Mouse (Mus musculus): ENCODE measurements around the gene Rfc1. TPM values are rescaled to one million over a fixed set of nuclear protein-coding genes. Genes with fewer than 3 reads are reported as not detected.

The Rfc1 gene
- polyA plus RNA-seq, 1 experiment from 2014 or later = 53.1 TPM

DNA sequence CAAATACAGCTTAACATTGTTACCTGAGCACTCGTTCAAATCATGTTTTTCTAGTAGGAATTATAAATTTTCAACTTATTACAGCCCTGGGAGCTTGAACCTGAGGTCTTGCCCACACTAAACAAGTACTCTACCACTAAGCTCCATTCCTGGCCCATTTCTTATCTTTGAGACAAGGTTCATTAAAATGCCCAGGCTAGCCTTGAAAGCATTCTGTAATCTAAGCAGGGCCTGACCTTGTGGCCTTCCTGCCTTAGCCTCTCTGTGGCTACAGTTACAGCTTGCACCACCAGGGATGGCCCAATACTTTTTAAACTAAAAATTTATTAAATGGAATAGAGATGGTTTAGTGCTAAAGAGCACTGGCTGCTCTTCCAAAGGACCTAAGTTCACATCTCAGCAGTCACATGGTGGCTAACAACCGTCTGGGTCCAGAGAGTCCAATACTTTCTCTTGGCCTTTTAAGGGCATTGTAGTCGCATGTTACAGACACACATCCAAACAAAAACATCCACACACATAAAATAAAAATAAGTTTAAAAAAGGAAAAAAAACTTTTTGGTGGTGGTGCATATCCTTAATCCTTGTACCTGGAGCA lies 10.6 kb downstream of the Rfc1 start:
- no peak for ATAC-seq (ENCODE audit: insufficient number of reproducible peaks, insufficient read depth, low FRiP score, low read depth)
- Histone ChIP-seq H3K9me3 (ENCODE audit: control insufficient read depth, low read length) (no peaks in the 10 kb centered on the region), H3K27ac (replicated peaks in 1 of 2; ENCODE audit: control insufficient read depth in 1 of 2, insufficient read depth in 1 of 2, low read depth in 2 of 2, low read length in 2 of 2) (no peak overlapping the region), H3K4me2 (ENCODE audit: low read length) (no peak overlapping the region), H3K4me3 (ENCODE audit: control insufficient read depth in 1 of 2, insufficient read depth in 1 of 2, low read depth in 1 of 2, low read length in 2 of 2) (no peak overlapping the region), H3K36me3 (ENCODE audit: control insufficient read depth, insufficient read depth, low read length) (no peaks in the 10 kb centered on the region), H3K4me1 (ENCODE audit: control insufficient read depth in 2 of 2, insufficient read depth in 2 of 2, low read length in 2 of 2) (peaks cover 7 to 18% of the 10 kb centered on the region in 2 experiments), H3K9ac (ENCODE audit: low read length) (no peak overlapping the region), H3K27me3 (ENCODE audit: control insufficient read depth, insufficient read depth, low read length) (no peaks in the 10 kb centered on the region)
- WGBS = 83% methylated on average over 3 of the region's 3 CpGs

GRCm38 (mm10) chr5:65324271-65324670 lies 11.2 kb downstream of the Rfc1 start:
- Histone ChIP-seq H3K9me3 (ENCODE audit: control insufficient read depth, low read length) (no peaks in the 10 kb centered on the region), H3K36me3 (ENCODE audit: control insufficient read depth, insufficient read depth, low read length) (peaks cover 2% of the 10 kb centered on the region), H3K4me1 (ENCODE audit: control insufficient read depth in 2 of 2, insufficient read depth in 2 of 2, low read length in 2 of 2) (peaks cover 7 to 18% of the 10 kb centered on the region in 2 experiments), H3K27me3 (ENCODE audit: control insufficient read depth, insufficient read depth, low read length) (no peaks in the 10 kb centered on the region), H3K4me2 (ENCODE audit: low read length) (no peak overlapping the region), H3K4me3 (ENCODE audit: control insufficient read depth in 1 of 2, insufficient read depth in 1 of 2, low read depth in 1 of 2, low read length in 2 of 2) (no peak overlapping the region), H3K9ac (ENCODE audit: low read length) (no peak overlapping the region), H3K27ac (replicated peaks in 1 of 2; ENCODE audit: control insufficient read depth in 1 of 2, insufficient read depth in 1 of 2, low read depth in 2 of 2, low read length in 2 of 2) (no peak overlapping the region)
- 89% methylated on average over 3 of the region's 3 CpGs for WGBS
- ATAC-seq (ENCODE audit: insufficient number of reproducible peaks, insufficient read depth, low FRiP score, low read depth) = no peak

DNA sequence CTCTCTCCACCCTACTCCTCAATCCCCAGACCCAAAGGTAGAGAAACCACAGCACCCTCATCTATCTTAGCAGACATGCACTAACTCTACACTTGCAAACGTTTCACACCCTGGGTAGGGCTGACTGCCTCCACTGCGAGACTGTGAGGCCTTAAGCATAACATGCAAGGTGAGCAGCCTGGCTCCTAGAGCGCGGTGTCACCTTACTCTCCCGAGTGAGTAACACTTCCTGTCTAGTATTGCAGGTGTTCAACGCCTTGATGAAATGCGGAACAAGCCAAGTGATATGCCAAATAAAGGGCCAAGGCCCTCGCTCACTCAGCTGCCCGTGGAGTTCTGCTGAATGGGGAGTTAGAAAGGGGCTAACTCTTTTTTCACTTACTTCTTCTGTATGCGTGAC lies 13.3 kb downstream of the Rfc1 start:
- Histone ChIP-seq H3K4me2 (ENCODE audit: low read length) (no peak overlapping the region), H3K36me3 (ENCODE audit: control insufficient read depth, insufficient read depth, low read length) (peaks cover 23% of the 10 kb centered on the region), H3K4me1 (ENCODE audit: control insufficient read depth in 2 of 2, insufficient read depth in 2 of 2, low read length in 2 of 2) (peaks cover 7 to 18% of the 10 kb centered on the region in 2 experiments), H3K4me3 (ENCODE audit: control insufficient read depth in 1 of 2, insufficient read depth in 1 of 2, low read depth in 1 of 2, low read length in 2 of 2) (no peak overlapping the region), H3K27ac (replicated peaks in 1 of 2; ENCODE audit: control insufficient read depth in 1 of 2, insufficient read depth in 1 of 2, low read depth in 2 of 2, low read length in 2 of 2) (no peak overlapping the region), H3K9ac (ENCODE audit: low read length) (no peak overlapping the region), H3K9me3 (ENCODE audit: control insufficient read depth, low read length) (no peaks in the 10 kb centered on the region), H3K27me3 (ENCODE audit: control insufficient read depth, insufficient read depth, low read length) (no peaks in the 10 kb centered on the region)
- 75% methylated on average over 10 of the region's 10 CpGs for WGBS
- ATAC-seq (ENCODE audit: insufficient number of reproducible peaks, insufficient read depth, low FRiP score, low read depth) = no peak

GRCm38 (mm10) chr5:65319176-65319575 lies 16.3 kb downstream of the Rfc1 start:
- Histone ChIP-seq H3K9ac (ENCODE audit: low read length) (no peak overlapping the region), H3K27ac (replicated peaks in 1 of 2; ENCODE audit: control insufficient read depth in 1 of 2, insufficient read depth in 1 of 2, low read depth in 2 of 2, low read length in 2 of 2) (no peak overlapping the region), H3K9me3 (ENCODE audit: control insufficient read depth, low read length) (no peaks in the 10 kb centered on the region), H3K27me3 (ENCODE audit: control insufficient read depth, insufficient read depth, low read length) (no peaks in the 10 kb centered on the region), H3K4me2 (ENCODE audit: low read length) (no peak overlapping the region), H3K4me1 (ENCODE audit: control insufficient read depth in 2 of 2, insufficient read depth in 2 of 2, low read length in 2 of 2) (no peaks in the 10 kb centered on the region), H3K4me3 (ENCODE audit: control insufficient read depth in 1 of 2, insufficient read depth in 1 of 2, low read depth in 1 of 2, low read length in 2 of 2) (no peak overlapping the region), H3K36me3 (ENCODE audit: control insufficient read depth, insufficient read depth, low read length) (peaks cover 46% of the 10 kb centered on the region)
- ATAC-seq (ENCODE audit: insufficient number of reproducible peaks, insufficient read depth, low FRiP score, low read depth) = no peak
- 84% methylated on average over 9 of the region's 9 CpGs for WGBS

GRCm38 (mm10) chr5:65308866-65309265 lies 26.6 kb downstream of the Rfc1 start:
- no peak for ATAC-seq (ENCODE audit: insufficient number of reproducible peaks, insufficient read depth, low FRiP score, low read depth)
- 93% methylated on average over 3 of the region's 3 CpGs for WGBS
- peaks cover 72% of the 10 kb centered on the region for H3K36me3 ChIP-seq (ENCODE audit: control insufficient read depth, insufficient read depth, low read length)

DNA sequence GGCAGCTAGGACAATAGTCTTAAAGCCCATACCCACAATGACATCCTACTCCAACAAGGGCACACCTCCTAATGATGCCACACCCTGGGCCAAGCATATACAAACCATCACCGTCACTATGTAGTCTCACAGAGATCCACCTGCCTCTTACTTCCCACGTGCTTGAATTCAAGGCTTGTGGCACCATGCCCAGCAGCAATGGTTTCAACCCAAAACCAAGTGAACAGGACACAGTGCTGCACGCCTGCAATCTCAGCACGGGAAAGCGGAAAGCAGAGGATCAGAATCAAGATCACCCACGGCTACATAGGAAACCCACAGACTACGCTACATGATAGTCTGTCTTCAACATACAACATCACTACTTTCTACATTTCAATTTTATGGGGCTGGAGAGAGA lies 27.3 kb downstream of the Rfc1 start:
- Histone ChIP-seq H3K27me3 (ENCODE audit: control insufficient read depth, insufficient read depth, low read length) (no peaks in the 10 kb centered on the region), H3K4me2 (ENCODE audit: low read length) (no peak overlapping the region), H3K27ac (replicated peaks in 1 of 2; ENCODE audit: control insufficient read depth in 1 of 2, insufficient read depth in 1 of 2, low read depth in 2 of 2, low read length in 2 of 2) (no peak overlapping the region), H3K36me3 (ENCODE audit: control insufficient read depth, insufficient read depth, low read length) (peaks cover 70% of the 10 kb centered on the region), H3K4me3 (ENCODE audit: control insufficient read depth in 1 of 2, insufficient read depth in 1 of 2, low read depth in 1 of 2, low read length in 2 of 2) (no peak overlapping the region), H3K4me1 (ENCODE audit: control insufficient read depth in 2 of 2, insufficient read depth in 2 of 2, low read length in 2 of 2) (no peaks in the 10 kb centered on the region), H3K9ac (ENCODE audit: low read length) (no peak overlapping the region), H3K9me3 (ENCODE audit: control insufficient read depth, low read length) (no peaks in the 10 kb centered on the region)
- ATAC-seq (ENCODE audit: insufficient number of reproducible peaks, insufficient read depth, low FRiP score, low read depth) = no peak
- WGBS = 97% methylated on average over 7 of the region's 7 CpGs

More at GRCm38 (mm10) chr5:65308866-65309265, 26.6 kb downstream of the Rfc1 start:
- Histone ChIP-seq H3K27me3 (ENCODE audit: control insufficient read depth, insufficient read depth, low read length) (no peaks in the 10 kb centered on the region), H3K9me3 (ENCODE audit: control insufficient read depth, low read length) (no peaks in the 10 kb centered on the region), H3K9ac (ENCODE audit: low read length) (no peak overlapping the region), H3K4me3 (ENCODE audit: control insufficient read depth in 1 of 2, insufficient read depth in 1 of 2, low read depth in 1 of 2, low read length in 2 of 2) (no peak overlapping the region), H3K27ac (replicated peaks in 1 of 2; ENCODE audit: control insufficient read depth in 1 of 2, insufficient read depth in 1 of 2, low read depth in 2 of 2, low read length in 2 of 2) (no peak overlapping the region), H3K4me2 (ENCODE audit: low read length) (no peak overlapping the region), H3K4me1 (ENCODE audit: control insufficient read depth in 2 of 2, insufficient read depth in 2 of 2, low read length in 2 of 2) (no peaks in the 10 kb centered on the region)

DNA sequence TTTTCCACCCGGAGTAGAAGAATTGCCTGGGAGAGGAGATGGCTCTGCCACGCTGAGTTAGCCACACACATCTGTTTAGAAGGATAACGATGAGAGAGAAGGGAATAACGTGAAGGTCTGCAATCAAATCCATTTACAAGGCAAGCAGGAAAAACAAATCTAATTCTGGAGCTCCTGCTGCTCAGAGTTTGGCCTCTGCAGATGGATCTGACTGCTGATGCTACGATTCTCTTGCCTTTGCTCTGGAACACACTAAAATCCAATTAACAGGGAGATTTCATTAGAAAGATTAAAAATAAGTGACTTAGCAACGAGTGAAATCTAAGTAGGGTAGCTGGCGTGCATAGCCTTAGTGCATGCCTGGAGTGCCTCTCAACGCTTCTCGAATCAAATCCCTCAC lies 30.0 kb downstream of the Rfc1 start:
- Histone ChIP-seq H3K9me3 (ENCODE audit: control insufficient read depth, low read length) (no peaks in the 10 kb centered on the region), H3K27ac (replicated peaks in 1 of 2; ENCODE audit: control insufficient read depth in 1 of 2, insufficient read depth in 1 of 2, low read depth in 2 of 2, low read length in 2 of 2) (no peak overlapping the region), H3K4me2 (ENCODE audit: low read length) (no peak overlapping the region), H3K4me1 (ENCODE audit: control insufficient read depth in 2 of 2, insufficient read depth in 2 of 2, low read length in 2 of 2) (no peaks in the 10 kb centered on the region), H3K27me3 (ENCODE audit: control insufficient read depth, insufficient read depth, low read length) (no peaks in the 10 kb centered on the region), H3K9ac (ENCODE audit: low read length) (no peak overlapping the region), H3K4me3 (ENCODE audit: control insufficient read depth in 1 of 2, insufficient read depth in 1 of 2, low read depth in 1 of 2, low read length in 2 of 2) (no peak overlapping the region), H3K36me3 (ENCODE audit: control insufficient read depth, insufficient read depth, low read length) (peaks cover 66% of the 10 kb centered on the region)
- 73% methylated on average over 9 of the region's 9 CpGs for whole genome bisulfite sequencing
- ATAC-seq (ENCODE audit: insufficient number of reproducible peaks, insufficient read depth, low FRiP score, low read depth) = no peak

DNA sequence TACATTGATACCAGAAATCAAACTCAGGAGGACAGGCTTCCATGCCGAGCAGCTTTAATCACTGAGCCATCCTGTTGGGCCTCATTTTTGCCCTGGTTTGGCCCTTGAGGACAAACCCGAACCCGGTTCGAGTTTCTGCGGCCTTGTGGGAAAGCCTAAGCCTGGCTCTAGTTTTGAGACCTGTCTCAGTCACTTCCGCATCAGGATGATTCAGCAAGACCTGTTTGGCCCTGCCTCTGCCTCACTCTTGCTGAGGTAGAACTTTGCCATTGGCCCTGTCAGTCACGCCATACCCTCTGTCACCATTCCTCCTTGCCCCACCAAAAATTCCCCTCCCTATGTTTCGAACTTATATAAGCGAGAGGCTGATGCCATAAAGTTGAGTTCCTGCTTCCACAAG lies 35.3 kb downstream of the Rfc1 start:
- peaks cover 71% of the 10 kb centered on the region for H3K36me3 ChIP-seq (ENCODE audit: control insufficient read depth, insufficient read depth, low read length)
- no peak for ATAC-seq (ENCODE audit: insufficient number of reproducible peaks, insufficient read depth, low FRiP score, low read depth)
- 94% methylated on average over 9 of the region's 9 CpGs for WGBS
- H3K4me1 ChIP-seq (ENCODE audit: control insufficient read depth in 2 of 2, insufficient read depth in 2 of 2, low read length in 2 of 2) = no peaks in the 10 kb centered on the region
- no peak overlapping the region for H3K9ac ChIP-seq (ENCODE audit: low read length)
- no peaks in the 10 kb centered on the region for H3K27me3 ChIP-seq (ENCODE audit: control insufficient read depth, insufficient read depth, low read length)
- no peaks in the 10 kb centered on the region for H3K9me3 ChIP-seq (ENCODE audit: control insufficient read depth, low read length)
- no peak overlapping the region for H3K4me3 ChIP-seq (ENCODE audit: control insufficient read depth in 1 of 2, insufficient read depth in 1 of 2, low read depth in 1 of 2, low read length in 2 of 2)
- H3K4me2 ChIP-seq (ENCODE audit: low read length) = no peak overlapping the region
- no peak overlapping the region for H3K27ac ChIP-seq (replicated peaks in 1 of 2; ENCODE audit: control insufficient read depth in 1 of 2, insufficient read depth in 1 of 2, low read depth in 2 of 2, low read length in 2 of 2)

All from heart, embryonic 14.5 days (tissue).